Mouse (Mus musculus): ENCODE data around the gene Slc5a5.
A peak's percentile ranks its signal among the peaks of the same experiment; 100 is the strongest.

Gene Slc5a5

DNA sequence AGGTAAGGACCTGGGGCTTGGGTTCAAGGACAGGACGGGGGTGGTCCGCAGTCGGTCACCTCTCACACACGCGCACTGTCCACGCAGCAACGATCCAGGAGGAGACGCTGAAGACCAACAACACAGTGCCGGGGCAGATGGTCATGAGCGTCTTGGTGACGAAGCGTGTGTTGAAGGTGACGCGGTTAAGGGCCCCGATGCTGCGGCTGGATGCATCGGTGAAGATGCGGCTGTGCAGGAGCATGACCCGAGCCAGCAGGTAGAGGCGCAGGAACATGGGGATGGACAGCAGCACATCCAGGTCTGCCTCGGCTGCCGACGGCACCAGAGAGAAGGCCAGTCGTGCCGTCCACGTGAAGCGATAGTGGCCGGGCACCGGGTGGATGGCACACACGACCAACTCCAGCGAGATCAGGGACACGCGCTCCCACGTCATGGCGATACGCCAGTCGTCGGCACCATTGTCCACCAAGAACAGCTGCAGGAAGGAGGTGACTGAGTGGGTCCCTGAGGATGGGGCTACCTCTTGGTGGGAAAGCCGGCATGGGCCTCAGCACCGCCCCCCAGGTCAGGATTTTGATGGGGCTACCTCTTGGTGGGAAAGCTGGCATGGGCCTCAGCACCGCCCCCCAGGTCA, 39.8 kb downstream of the Slc5a5 start:
- no peak for DNase-seq (ENCODE audit: low spot score)

GRCm38 (mm10) chr8:70851837-70852236, 40.7 kb downstream of the Slc5a5 start:
- no peak for DNase-seq (ENCODE audit: low spot score)

DNA sequence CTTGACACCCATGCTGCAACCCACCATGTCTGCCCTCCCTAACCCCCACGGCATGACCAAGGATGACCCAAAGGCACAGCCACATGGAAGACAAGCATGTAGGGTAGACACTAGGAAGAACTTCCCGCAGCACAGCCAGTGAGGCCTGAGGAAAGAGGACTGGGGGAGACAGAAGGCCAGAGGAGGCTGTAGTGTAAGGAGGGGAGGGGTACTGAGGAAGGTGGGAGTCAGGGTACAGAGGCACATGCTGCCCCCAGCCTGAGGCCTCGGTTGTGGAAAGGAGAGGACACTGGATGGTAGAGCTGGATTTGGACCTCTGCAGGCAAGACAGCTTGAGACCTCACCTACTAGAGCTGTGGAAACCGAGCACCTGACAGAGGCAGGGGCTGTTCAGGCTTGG, 41.6 kb downstream of the Slc5a5 start:
- no peak for DNase-seq (ENCODE audit: low spot score)

- DNase-seq (ENCODE audit: low spot score): no peak
Observed at GRCm38 (mm10) chr8:70850132-70850845, 42.3 kb downstream of the Slc5a5 start.

GRCm38 (mm10) chr8:70849333-70849990, 43.1 kb downstream of the Slc5a5 start:
- DNase-seq (ENCODE audit: low spot score): no peak

DNA sequence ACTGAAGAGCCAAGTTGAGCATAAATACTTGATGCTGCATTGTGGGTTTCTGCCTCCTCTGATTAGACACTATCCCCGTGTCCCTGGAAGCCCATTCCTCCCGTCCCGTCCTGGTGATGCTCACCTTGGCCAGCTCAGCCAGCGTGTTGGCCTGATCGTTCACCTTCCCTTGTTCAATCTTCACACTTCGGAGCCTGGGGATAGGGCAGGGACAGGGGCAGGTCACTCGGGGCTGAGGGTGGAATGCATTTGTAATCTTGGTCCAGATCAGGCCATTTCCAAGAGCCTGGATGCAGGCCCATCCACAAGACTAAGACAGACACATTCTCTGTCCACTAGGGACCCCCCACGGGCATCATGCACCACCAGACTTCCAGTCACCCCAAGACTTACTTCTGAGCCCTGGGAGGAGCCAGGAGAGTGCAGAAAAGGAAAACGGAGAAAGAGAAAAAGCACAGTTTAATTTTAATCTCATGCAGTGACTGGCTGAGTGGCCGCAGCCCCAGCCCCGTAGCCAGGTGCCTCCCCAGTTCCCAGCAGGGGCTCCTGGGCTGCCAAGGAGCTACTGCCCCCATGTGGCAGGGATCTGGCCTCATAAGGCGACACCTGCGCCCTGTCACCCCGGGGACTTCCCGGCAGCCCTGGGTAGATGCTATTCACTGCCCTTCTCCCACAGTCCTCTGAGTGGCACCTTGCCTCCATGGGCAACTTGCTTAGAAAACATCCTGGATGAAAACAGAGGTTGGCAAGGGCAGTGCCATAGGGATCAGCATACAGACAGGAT, 46.0 kb downstream of the Slc5a5 start:
- no peak for DNase-seq (ENCODE audit: low spot score)

- no peak for DNase-seq (ENCODE audit: low spot score)
Observed at GRCm38 (mm10) chr8:70845108-70845507, 47.4 kb downstream of the Slc5a5 start.

DNA sequence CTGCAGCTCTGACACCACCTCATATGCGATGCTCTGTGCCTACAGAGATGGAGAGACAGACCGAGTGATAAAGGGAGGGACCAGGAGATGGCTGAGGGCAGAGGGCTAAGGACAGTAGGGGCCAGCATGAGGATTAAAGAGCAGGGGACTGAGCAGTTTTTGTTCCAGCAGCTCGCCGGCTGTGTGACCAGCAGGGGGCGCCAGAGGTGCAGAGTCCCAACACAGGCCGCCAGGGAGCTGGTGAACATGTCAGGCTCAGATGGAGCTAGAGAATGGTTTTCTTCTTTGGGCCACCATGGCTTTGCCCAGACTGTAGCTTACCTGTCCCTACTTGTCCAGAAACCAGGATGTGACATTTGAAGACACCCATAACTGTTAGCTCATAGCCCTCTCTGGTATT, 48.0 kb downstream of the Slc5a5 start:
- DNase-seq (ENCODE audit: low spot score): peak; percentile 88

- DNase-seq (ENCODE audit: low spot score): no peak
Observed at GRCm38 (mm10) chr8:70843941-70844340, 48.6 kb downstream of the Slc5a5 start.

DNA sequence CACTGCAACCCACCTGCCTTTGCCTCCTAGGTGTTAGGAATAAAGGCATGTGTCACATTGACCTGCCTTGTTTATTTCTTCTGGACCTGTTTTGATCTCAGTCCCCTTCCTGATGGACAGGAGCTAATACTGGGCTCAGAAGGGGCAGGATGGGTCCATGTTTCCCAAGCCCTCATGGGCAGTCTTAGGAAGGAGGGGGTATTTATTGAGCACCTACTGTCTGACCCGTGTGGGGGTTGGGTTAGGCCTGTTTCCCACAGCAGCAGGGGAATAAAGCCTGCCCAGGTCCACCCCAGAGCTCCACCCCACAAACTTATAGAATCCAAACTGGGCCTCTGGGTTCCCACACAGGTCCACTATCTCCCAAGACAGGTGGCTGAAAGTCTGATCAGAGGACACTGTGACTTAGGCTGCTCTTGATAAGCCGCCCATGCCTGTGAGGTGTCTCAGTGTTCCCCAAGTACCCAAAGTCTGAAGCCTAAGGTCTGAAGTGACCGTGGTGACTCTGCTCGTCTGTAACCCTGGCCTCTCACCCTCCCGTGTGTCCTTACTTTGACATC, 49.3 kb downstream of the Slc5a5 start:
- no peak for DNase-seq (ENCODE audit: low spot score)

GRCm38 (mm10) chr8:70842484-70842883, 50.1 kb downstream of the Slc5a5 start:
- no peak for DNase-seq (ENCODE audit: low spot score)

DNA sequence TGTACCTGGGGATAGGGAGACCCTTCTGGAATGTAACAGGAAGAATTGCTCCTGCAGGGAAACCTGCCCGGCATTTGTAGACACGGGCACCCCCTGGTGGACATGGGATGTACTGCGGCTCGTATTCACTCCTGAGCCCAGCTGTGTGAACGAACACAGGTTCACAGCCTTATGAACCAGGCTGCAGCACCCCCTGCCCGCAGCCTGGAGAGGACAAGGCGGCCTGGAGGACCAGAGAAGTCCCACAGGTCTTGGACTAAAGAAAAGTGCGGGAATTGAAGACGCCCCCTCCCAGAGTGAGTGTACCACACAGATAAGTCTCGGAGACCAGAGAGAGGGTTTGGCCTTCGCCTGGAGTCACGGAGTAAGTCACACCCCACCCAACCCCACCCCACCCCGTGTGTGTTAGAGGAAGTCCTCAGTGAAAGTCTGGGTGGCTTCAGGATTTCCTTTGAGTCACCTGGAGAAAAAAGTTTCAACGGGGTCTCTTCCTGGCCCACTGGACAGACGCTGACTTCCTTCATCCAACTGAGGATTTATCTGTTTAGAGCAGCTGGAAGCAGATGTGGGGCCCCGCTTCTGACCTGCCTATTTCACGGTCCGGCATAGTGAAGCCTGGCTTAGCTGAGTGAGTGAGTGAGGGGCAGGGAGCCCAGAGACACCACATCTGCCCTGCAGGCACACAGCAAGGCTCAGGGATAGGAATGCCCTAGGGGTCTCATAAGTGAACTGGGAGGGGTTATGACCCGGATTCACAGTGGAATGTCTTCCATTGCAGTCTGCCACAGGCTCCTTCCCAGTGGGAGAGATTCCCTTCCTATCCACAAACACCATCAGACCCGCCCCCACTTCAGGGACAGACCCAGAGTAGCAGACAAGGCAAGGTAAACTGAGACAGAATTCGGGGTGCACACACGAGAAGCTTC, 51.1 kb downstream of the Slc5a5 start:
- DNase-seq (ENCODE audit: low spot score): peak; percentile 77

GRCm38 (mm10) chr8:70840590-70840989, 52.0 kb downstream of the Slc5a5 start:
- DNase-seq (ENCODE audit: low spot score): no peak

- DNase-seq (ENCODE audit: low spot score): peak; percentile 99
Observed at GRCm38 (mm10) chr8:70839408-70840351, 52.9 kb downstream of the Slc5a5 start, which contains the start of gene Arrdc2. TSS of gene Arrdc2 (minus strand) at chr8:70839720.

DNA sequence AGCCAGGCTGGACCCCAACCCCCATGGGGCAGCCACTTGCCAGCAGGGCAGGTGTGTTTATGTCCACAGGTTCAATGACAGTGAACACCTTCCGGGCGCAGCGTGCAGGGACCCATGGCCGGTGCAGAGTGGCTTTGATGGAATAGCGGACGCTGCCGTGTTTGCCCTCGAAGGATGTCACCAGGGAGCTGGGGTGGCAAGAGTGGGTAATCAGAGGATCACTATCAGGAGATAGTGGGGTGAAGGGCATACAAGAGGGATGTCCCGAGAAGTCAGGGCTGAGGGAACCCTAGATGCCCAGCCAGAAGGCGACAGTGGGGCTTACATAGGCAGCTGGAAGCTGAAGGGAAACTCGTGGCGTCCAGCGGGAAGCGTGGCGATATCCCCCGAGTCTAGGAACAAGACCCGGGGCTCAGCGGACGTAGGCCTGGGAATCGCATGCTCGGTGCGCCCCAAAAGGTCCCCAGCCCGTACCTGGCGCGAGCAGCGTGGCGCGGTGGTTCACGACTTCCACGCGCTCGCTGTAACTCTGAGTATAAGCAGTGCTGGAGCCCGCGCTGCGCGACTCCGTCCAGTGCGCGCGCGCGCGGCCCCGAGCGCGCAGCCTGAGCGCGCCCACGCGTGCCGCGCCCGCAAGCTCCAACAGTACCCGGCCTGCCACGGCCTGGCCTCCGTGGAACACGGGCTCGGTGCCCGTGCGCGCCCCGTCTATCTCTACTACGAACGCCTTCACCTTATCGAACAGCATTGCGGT, 53.7 kb downstream of the Slc5a5 start:
- no peak for DNase-seq (ENCODE audit: low spot score)

DNA sequence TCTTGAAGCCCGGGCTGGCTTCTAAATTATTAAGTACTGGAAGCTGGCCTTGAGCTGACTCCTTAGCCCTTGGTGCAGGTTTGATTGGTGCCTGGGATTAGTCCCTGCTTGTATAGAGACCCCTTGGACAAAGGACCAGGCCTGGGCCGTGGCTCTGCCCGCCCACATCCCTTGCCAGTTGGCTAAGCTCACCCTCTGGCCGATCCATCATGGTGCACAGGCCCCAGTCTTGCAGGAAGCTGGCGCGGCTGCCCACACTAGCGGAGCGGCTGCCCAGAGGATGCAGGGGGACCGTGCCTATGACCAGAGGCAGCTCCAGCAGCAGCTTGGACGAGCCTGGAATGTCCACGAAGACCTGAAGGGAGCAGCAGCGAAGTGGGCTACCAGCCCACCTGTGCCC, 55.9 kb downstream of the Slc5a5 start:
- DNase-seq (ENCODE audit: low spot score): no peak

DNA sequence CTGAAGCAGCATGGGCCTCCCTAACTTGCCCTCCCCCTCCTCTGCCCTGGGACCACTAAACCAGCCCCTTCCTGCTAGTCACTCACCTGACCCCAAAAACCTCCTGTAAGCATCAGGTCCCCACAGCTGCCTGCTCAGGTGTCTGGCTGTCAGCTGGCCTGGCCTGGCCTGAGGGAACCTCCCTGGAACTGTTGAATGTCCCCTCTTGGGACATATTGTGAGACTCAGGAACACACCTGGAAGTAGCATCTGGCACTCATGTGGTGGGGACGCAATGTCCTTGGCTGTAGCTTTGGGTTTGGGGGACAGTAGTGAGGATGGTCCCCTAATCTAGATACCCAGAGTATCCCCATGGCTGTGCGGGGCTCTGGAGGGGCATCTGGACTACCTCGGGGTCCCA, 58.5 kb downstream of the Slc5a5 start:
- no peak for DNase-seq (ENCODE audit: low spot score)

DNA sequence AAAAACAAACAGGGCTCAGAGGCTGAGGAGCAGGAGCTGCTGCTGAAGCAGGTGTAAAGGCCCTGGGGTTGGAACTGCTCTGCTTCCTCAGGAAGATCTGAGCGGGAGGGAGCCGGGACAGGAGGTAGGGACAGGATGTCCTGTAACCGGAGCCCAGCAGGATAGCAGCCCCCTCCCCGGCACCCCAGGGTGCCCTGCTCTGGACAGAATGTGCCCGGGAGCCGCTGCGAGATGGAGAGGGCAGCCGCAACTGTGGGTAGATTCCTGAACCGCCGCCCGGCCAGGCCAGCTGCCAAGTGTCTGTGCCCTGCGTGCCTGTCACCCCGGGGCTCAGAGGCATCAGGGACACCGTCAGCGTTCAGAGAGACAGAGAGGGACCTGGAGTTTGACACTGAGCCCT, 59.0 kb downstream of the Slc5a5 start:
- DNase-seq (ENCODE audit: low spot score): no peak

- peak; percentile 69 for DNase-seq (ENCODE audit: low spot score)
Observed at GRCm38 (mm10) chr8:70833018-70833482, 59.5 kb downstream of the Slc5a5 start.
